Mouse (Mus musculus) midbrain, embryonic 13.5 days (tissue): Measurements from ENCODE around the gene Tpm1. TPM values are rescaled to one million over a fixed set of nuclear protein-coding genes. Genes with fewer than 3 reads are reported as not detected.

ENCODE experiments used
- ATAC-seq: fragments of 200-750 bp; cut with Nextera tagmentation; 2 replicates; pipeline ENCODE4 v1.8.0; 2017; ENCODE audit warnings: mild to moderate bottlenecking, moderate TSS enrichment, moderate library complexity
- H3K27ac ChIP-seq: fragments of 300-500 bp; sonication (generic); 2 replicates; pipeline ENCODE4 v1.5.1; 2015; ENCODE audit warnings: inconsistent platforms, mild to moderate bottlenecking, moderate library complexity
- H3K27me3 ChIP-seq: fragments of 300-500 bp; sonication (generic); 2 replicates; pipeline ENCODE4 v1.6.1; 2015; ENCODE audit warnings: mild to moderate bottlenecking, inconsistent platforms
- H3K36me3 ChIP-seq: fragments of 300-500 bp; sonication (generic); 2 replicates; pipeline ENCODE4 v1.6.1; 2015; ENCODE audit warnings: mild to moderate bottlenecking, inconsistent platforms
- H3K4me1 ChIP-seq: fragments of 300-500 bp; sonication (generic); replicated peaks from 2 replicates; pipeline ENCODE4 v1.6.1; 2015; ENCODE audit warnings: inconsistent platforms
- H3K4me2 ChIP-seq: fragments of 300-500 bp; sonication (generic); replicated peaks from 2 replicates; pipeline ENCODE4 v1.6.1; 2015; ENCODE audit warnings: moderate library complexity, mild to moderate bottlenecking, inconsistent platforms
- H3K4me3 ChIP-seq: fragments of 300-500 bp; sonication (generic); replicated peaks from 2 replicates; pipeline ENCODE4 v1.5.1; 2015; ENCODE audit warnings: mild to moderate bottlenecking, inconsistent platforms
- H3K9ac ChIP-seq: fragments of 300-500 bp; sonication (generic); replicated peaks from 2 replicates; pipeline ENCODE4 v1.6.1; 2015; ENCODE audit warnings: mild to moderate bottlenecking, inconsistent platforms
- H3K9me3 ChIP-seq: fragments of 300-500 bp; sonication (generic); 2 replicates; pipeline ENCODE4 v1.6.1; 2016; ENCODE audit warnings: mild to moderate bottlenecking, inconsistent platforms
- WGBS: fragments of 180-500 bp; shearing (Covaris S2); methylation state at CpG from one replicate; pipeline ENCODE4 v1.1.7; 2015; 5-methylcytosine and 5-hydroxymethylcytosine counted together
- polyA plus RNA-seq: library from polyadenylated mRNA; unstranded; fragments of >200 nt; fragmentation: Nextera tagmentation; extraction: Ambion mirVana; gene quantifications from 2 replicates; pipeline ENCODE4 v1.2.1, GENCODE M21; 2015

Tpm1 gene
- polyA plus RNA-seq, 1 experiment from 2014 or later, result 118 TPM

GRCm38 (mm10) chr9:66974721-66975225, 74.4 kb downstream of the Tpm1 start:
- under 1% methylated on average over 41 of the region's 41 CpGs for WGBS
- peak overlapping the region; percentile 92 for H3K27ac ChIP-seq

More at GRCm38 (mm10) chr9:66974721-66975225, 74.4 kb downstream of the Tpm1 start:
- H3K36me3 ChIP-seq, result peaks cover 13% of the 10 kb centered on the region
- peak overlapping the region; percentile 66 for H3K4me2 ChIP-seq
- ATAC-seq, result peak; percentile 88
- peak overlapping the region; percentile 94 for H3K4me3 ChIP-seq
- no peaks in the 10 kb centered on the region for H3K9me3 ChIP-seq
- peak overlapping the region; percentile 86 for H3K9ac ChIP-seq
- no peaks in the 10 kb centered on the region for H3K27me3 ChIP-seq
- peaks cover 8% of the 10 kb centered on the region for H3K4me1 ChIP-seq

Other genes with a start within 250 kb of the Tpm1 start
- gene Aph1c, start 214.7 kb downstream of the Tpm1 start, polyA plus RNA-seq, result 2.1 and 2.8 TPM in 2 replicates
- gene Rab8b, start 129.7 kb downstream of the Tpm1 start, polyA plus RNA-seq, result 31.1 and 32.4 TPM in 2 replicates
- 340 and 349 TPM in 2 replicates for gene Rps27l, start 103.3 kb downstream of the Tpm1 start, polyA plus RNA-seq
- gene Lactb, start 73.9 kb downstream of the Tpm1 start, polyA plus RNA-seq, result 9.8 and 10.8 TPM in 2 replicates